Mouse (Mus musculus) MEL (cell line): ENCODE measurements around the gene Zcrb1. TPM values are rescaled to one million over a fixed set of nuclear protein-coding genes. Genes with fewer than 3 reads are reported as not detected.
A peak's percentile ranks its signal among the peaks of the same experiment; 100 is the strongest.

Experiments used
- DNase-seq: peaks from one replicate; pipeline ENCODE4 v3.0.0; 2011; ENCODE audit warnings: low read depth, low spot score
- H3K27ac ChIP-seq: 2 replicates; pipeline ENCODE4 v1.5.1; 2012; ENCODE audit warnings: low read depth, mild to moderate bottlenecking, control low read depth, low read length, moderate library complexity; ENCODE audit not compliant: control insufficient read depth
- H3K27me3 ChIP-seq, 2 experiments: fragments of 150-350 bp in 1 of 2; sonication (generic) in 1 of 2; 2 replicates each; pipeline ENCODE4 v1.6.1; 2012; ENCODE audit warnings: low read length in 2 of 2, mild to moderate bottlenecking in 2 of 2, improper control_type of control experiment in 1 of 2, moderate library complexity in 1 of 2; ENCODE audit not compliant: insufficient read depth in 2 of 2, control insufficient read depth in 1 of 2
- H3K36me3 ChIP-seq, 2 experiments: 2 replicates each; pipeline ENCODE4 v1.6.1; 2012 to 2014; ENCODE audit warnings: low read length in 2 of 2, improper control_type of control experiment in 1 of 2, inconsistent platforms in 1 of 2, mild to moderate bottlenecking in 1 of 2; ENCODE audit not compliant: insufficient read depth in 2 of 2, control insufficient read depth in 1 of 2
- H3K4me1 ChIP-seq, 2 experiments: fragments of 150-350 bp in 1 of 2; sonication (generic) in 1 of 2; 2 replicates each; pipeline ENCODE4 v1.6.1; 2012; ENCODE audit warnings: low read length in 2 of 2, improper control_type of control experiment in 1 of 2, mild to moderate bottlenecking in 1 of 2; ENCODE audit not compliant: insufficient read depth in 2 of 2, control insufficient read depth in 1 of 2
- H3K4me3 ChIP-seq, 2 experiments: fragments of 150-350 bp in 1 of 2; sonication (generic) in 1 of 2; 2 replicates each; pipeline ENCODE4 v1.5.1; 2012; ENCODE audit warnings: low read depth in 2 of 2, low read length in 2 of 2, mild to moderate bottlenecking in 2 of 2, moderate library complexity in 2 of 2, control low read depth in 1 of 2, improper control_type of control experiment in 1 of 2; ENCODE audit not compliant: control insufficient read depth in 1 of 2, insufficient read depth in 1 of 2
- H3K79me2 ChIP-seq: 2 replicates; pipeline ENCODE4 v1.6.1; 2012; ENCODE audit warnings: mild to moderate bottlenecking, low read length, moderate library complexity; ENCODE audit not compliant: control insufficient read depth, poor library complexity, insufficient read depth
- H3K9ac ChIP-seq: 2 replicates; pipeline ENCODE4 v1.6.1; 2012; ENCODE audit warnings: low read depth, mild to moderate bottlenecking, control low read depth, low read length, moderate library complexity; ENCODE audit not compliant: control insufficient read depth, poor library complexity, severe bottlenecking
- H3K9me3 ChIP-seq: fragments of 150-350 bp; sonication (generic); replicated peaks from 2 replicates; pipeline ENCODE4 v1.6.1; 2012; ENCODE audit warnings: mild to moderate bottlenecking, low read length, improper control_type of control experiment, moderate library complexity; ENCODE audit not compliant: insufficient read depth
- CHD2 ChIP-seq: IDR thresholded peaks from 2 replicates; pipeline ENCODE4 v1.6.1; 2011; ENCODE audit warnings: low read length, improper control_type of control experiment
- CTCF ChIP-seq, 3 experiments: IDR thresholded peaks in 2 of 3; conservative IDR thresholded peaks in 1 of 3; 2 replicates each; pipeline ENCODE4 v1.5.1; 2011 to 2012; ENCODE audit warnings: low read length in 3 of 3, low read depth in 2 of 3, mild to moderate bottlenecking in 2 of 3, improper control_type of control experiment in 1 of 3, inconsistent platforms in 1 of 3, mixed read lengths in 1 of 3, moderate library complexity in 1 of 3; ENCODE audit not compliant: control insufficient read depth in 1 of 3, insufficient read depth in 1 of 3, poor library complexity in 1 of 3, severe bottlenecking in 1 of 3
- ELF1 ChIP-seq: IDR thresholded peaks from 2 replicates; pipeline ENCODE4 v1.6.1; 2014; ENCODE audit warnings: low read depth, mild to moderate bottlenecking, inconsistent platforms, low read length, improper control_type of control experiment, moderate library complexity
- ETS1 ChIP-seq: IDR thresholded peaks from 2 replicates; pipeline ENCODE4 v1.6.1; 2012; ENCODE audit warnings: low read depth, mild to moderate bottlenecking, inconsistent platforms, low read length, improper control_type of control experiment, moderate library complexity
- GABPA ChIP-seq: IDR thresholded peaks from 2 replicates; pipeline ENCODE4 v1.6.1; 2012; ENCODE audit warnings: low read depth, mild to moderate bottlenecking, inconsistent platforms, low read length, improper control_type of control experiment, moderate library complexity
- GATA1 ChIP-seq: IDR thresholded peaks from 2 replicates; pipeline ENCODE4 v1.6.1; 2011; ENCODE audit warnings: low read depth, low read length, improper control_type of control experiment
- JUND ChIP-seq: IDR thresholded peaks from 2 replicates; pipeline ENCODE4 v1.6.1; 2011; ENCODE audit warnings: low read depth, mild to moderate bottlenecking, improper control_type of control experiment, low read length
- MAFK ChIP-seq: IDR thresholded peaks from 2 replicates; pipeline ENCODE4 v1.6.1; 2011; ENCODE audit warnings: low read depth, mild to moderate bottlenecking, low read length, improper control_type of control experiment, borderline replicate concordance
- MAX ChIP-seq: IDR thresholded peaks from 2 replicates; pipeline ENCODE4 v1.6.1; 2011; ENCODE audit warnings: low read length, improper control_type of control experiment
- MAZ ChIP-seq: IDR thresholded peaks from 2 replicates; pipeline ENCODE4 v1.6.1; 2012; ENCODE audit warnings: low read depth, mild to moderate bottlenecking, inconsistent platforms, low read length, improper control_type of control experiment
- MYB ChIP-seq: IDR thresholded peaks from 2 replicates; pipeline ENCODE4 v1.6.1; 2011; ENCODE audit warnings: mild to moderate bottlenecking, low read depth, low read length, improper control_type of control experiment
- MYC ChIP-seq: IDR thresholded peaks from 2 replicates; pipeline ENCODE4 v1.6.1; 2011; ENCODE audit warnings: low read depth, mild to moderate bottlenecking, low read length, improper control_type of control experiment, moderate library complexity
- NELFE ChIP-seq: IDR thresholded peaks from 2 replicates; pipeline ENCODE4 v1.6.1; 2011; ENCODE audit warnings: low read depth, low read length, improper control_type of control experiment
- NRF1 ChIP-seq: IDR thresholded peaks from 2 replicates; pipeline ENCODE4 v1.6.1; 2014; ENCODE audit warnings: low read depth, mild to moderate bottlenecking, inconsistent platforms, low read length, improper control_type of control experiment, moderate library complexity; ENCODE audit not compliant: poor library complexity, insufficient read depth, severe bottlenecking
- POLR2A ChIP-seq, 2 experiments: IDR thresholded peaks; 2 replicates each; pipeline ENCODE4 v1.6.1; 2011 to 2012; ENCODE audit warnings: low read length in 2 of 2, mild to moderate bottlenecking in 2 of 2, control low read depth in 1 of 2, improper control_type of control experiment in 1 of 2, low read depth in 1 of 2, moderate library complexity in 1 of 2; ENCODE audit not compliant: control insufficient read depth in 1 of 2, insufficient read depth in 1 of 2, poor library complexity in 1 of 2
- POLR2AphosphoS2 ChIP-seq: IDR thresholded peaks from 2 replicates; pipeline ENCODE4 v1.6.1; 2011; ENCODE audit warnings: low read length, improper control_type of control experiment
- POLR2AphosphoS5 ChIP-seq: IDR thresholded peaks from 2 replicates; pipeline ENCODE4 v1.6.1; 2012; ENCODE audit warnings: low read depth, borderline replicate concordance, mild to moderate bottlenecking, inconsistent platforms, low read length, moderate library complexity, mixed read lengths
- RAD21 ChIP-seq: IDR thresholded peaks from 2 replicates; pipeline ENCODE4 v1.6.1; 2011; ENCODE audit warnings: mild to moderate bottlenecking, low read depth, low read length, improper control_type of control experiment
- RCOR1 ChIP-seq: IDR thresholded peaks from 2 replicates; pipeline ENCODE4 v1.6.1; 2012; ENCODE audit warnings: low read depth, mild to moderate bottlenecking, inconsistent platforms, low read length, improper control_type of control experiment
- SIN3A ChIP-seq: IDR thresholded peaks from 2 replicates; pipeline ENCODE4 v1.6.1; 2012; ENCODE audit warnings: low read length, improper control_type of control experiment, inconsistent platforms
- SMC3 ChIP-seq: IDR thresholded peaks from 2 replicates; pipeline ENCODE4 v1.6.1; 2011; ENCODE audit warnings: low read depth, low read length, improper control_type of control experiment
- TAL1 ChIP-seq: IDR thresholded peaks from 2 replicates; pipeline ENCODE4 v1.6.1; 2012; ENCODE audit warnings: mild to moderate bottlenecking, inconsistent platforms, low read length, moderate library complexity, mixed read lengths
- TBP ChIP-seq: IDR thresholded peaks from 2 replicates; pipeline ENCODE4 v1.8.0; 2011; ENCODE audit warnings: low read depth, low read length, improper control_type of control experiment
- TCF12 ChIP-seq: IDR thresholded peaks from 2 replicates; pipeline ENCODE4 v1.6.1; 2014; ENCODE audit warnings: low read depth, mild to moderate bottlenecking, inconsistent platforms, low read length, improper control_type of control experiment, moderate library complexity
- UBTF ChIP-seq: IDR thresholded peaks from 2 replicates; pipeline ENCODE4 v1.6.1; 2012; ENCODE audit warnings: low read depth, mild to moderate bottlenecking, inconsistent platforms, low read length, improper control_type of control experiment, moderate library complexity, borderline replicate concordance; ENCODE audit not compliant: insufficient read depth
- USF1 ChIP-seq: IDR thresholded peaks from 2 replicates; pipeline ENCODE4 v1.6.1; 2014; ENCODE audit warnings: low read depth, mild to moderate bottlenecking, inconsistent platforms, low read length, improper control_type of control experiment, moderate library complexity
- ZMIZ1 ChIP-seq: IDR thresholded peaks from 2 replicates; pipeline ENCODE4 v1.6.1; 2012; ENCODE audit warnings: low read depth, mild to moderate bottlenecking, inconsistent platforms, low read length, improper control_type of control experiment, moderate library complexity
- polyA plus RNA-seq, 2 experiments: library from polyadenylated mRNA; stranded (reverse) in 1 of 2; unstranded in 1 of 2; fragments of >175 nt in 1 of 2; fragments of >200 nt in 1 of 2; gene quantifications; 2 replicates each; pipeline versions ENCODE4 v1.2.1 to v1.2.4; 2012; ENCODE audit warnings: low replicate concordance in 2 of 2, low read depth in 1 of 2; ENCODE audit not compliant: insufficient read length in 2 of 2, insufficient read depth in 1 of 2, missing spikeins in 1 of 2
- total RNA-seq: library from RNA; depleted of rRNA; stranded (reverse); fragments of 300-350 nt; gene quantifications from 2 replicates; pipeline ENCODE4 v1.2.3, GENCODE M21; 2012

The Zcrb1 gene
- total and polyA plus RNA-seq, 3 experiments = 70.0 to 149 TPM; not detected in 1

GRCm38 (mm10) chr15:93433811-93434210 is 35.7 kb upstream of the Zcrb1 start:
- Histone ChIP-seq H3K4me3 (no peak overlapping the region), H3K36me3 (peaks cover 0 to 13% of the 10 kb centered on the region in 2 experiments; a peak in 2 of 4 replicates), H3K27ac (no peak overlapping the region), H3K79me2 (peaks cover 1% of the 10 kb centered on the region; the same call in 1 of the 2 replicates), H3K4me1 (no peaks in the 10 kb centered on the region), H3K9me3 (no peaks in the 10 kb centered on the region), H3K9ac (no peak overlapping the region), H3K27me3 (no peaks in the 10 kb centered on the region)
- no peak for TF ChIP-seq TCF12
- TF ChIP-seq SMC3 = no peak
- no peak for TF ChIP-seq JUND
- TF ChIP-seq MYB = no peak
- TF ChIP-seq GATA1 = no peak
- no peak for TF ChIP-seq MAZ
- no peak for TF ChIP-seq USF1
- no peak for TF ChIP-seq MAFK
- TF ChIP-seq MYC = no peak
- no peak for TF ChIP-seq MAX
- no peak for TF ChIP-seq TAL1
- no peak for TF ChIP-seq GABPA
- TF ChIP-seq ZMIZ1 = no peak
- no peak for TF ChIP-seq POLR2A (IDR thresholded peaks at IDR 0.05; ENCODE audit: control insufficient read depth in 1 of 2, insufficient read depth in 1 of 2, low read depth in 1 of 2, low read length in 2 of 2, poor library complexity in 1 of 2)
- TF ChIP-seq NELFE = no peak
- no peak for TF ChIP-seq ELF1
- TF ChIP-seq RCOR1 = no peak
- TF ChIP-seq RAD21 = no peak
- no peak for TF ChIP-seq TBP
- TF ChIP-seq SIN3A = no peak
- TF ChIP-seq, all 39 proteins: peak for 0
- DNase-seq = no peak

DNA sequence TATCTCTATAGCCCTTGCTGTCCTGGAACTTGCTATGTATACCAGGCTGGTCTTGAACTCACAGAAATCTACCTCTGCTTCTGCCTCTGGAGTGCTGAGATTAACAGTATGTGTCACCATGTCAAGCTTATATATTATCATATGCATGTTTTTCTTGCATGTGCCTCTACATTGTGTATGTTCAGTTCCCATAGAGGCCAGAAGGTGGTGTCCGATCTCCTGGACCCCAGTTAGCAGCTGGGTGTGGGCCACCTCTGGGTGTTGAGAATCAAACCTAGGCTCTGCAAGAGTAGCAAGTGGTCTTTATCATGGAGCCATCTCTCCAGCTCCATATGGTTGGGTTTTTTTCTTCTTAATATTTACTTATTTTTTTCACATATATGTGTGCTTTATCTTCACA is 24.4 kb upstream of the Zcrb1 start:
- peak; percentile 72 for DNase-seq
- H3K27ac ChIP-seq = no peak overlapping the region
- peaks cover 2% of the 10 kb centered on the region; the same call in 1 of the 2 replicates for H3K79me2 ChIP-seq
- no peaks in the 10 kb centered on the region for H3K27me3 ChIP-seq
- no peaks in the 10 kb centered on the region for H3K4me1 ChIP-seq
- peaks cover 0 to 26% of the 10 kb centered on the region in 2 experiments; a peak in 2 of 4 replicates for H3K36me3 ChIP-seq
- TF ChIP-seq CTCF (IDR thresholded peaks at IDR 0.05 in 2 of 3, conservative IDR thresholded peaks at IDR 0.05 in 1 of 3; ENCODE audit: control insufficient read depth in 1 of 3, insufficient read depth in 1 of 3, low read depth in 2 of 3, low read length in 3 of 3, poor library complexity in 1 of 3, severe bottlenecking in 1 of 3) (peak; percentile 54 to 61 (median 60)), JUND (no peak), USF1 (no peak), MAFK (no peak), ETS1 (no peak), NRF1 (no peak), CHD2 (no peak), TBP (no peak), POLR2AphosphoS2 (no peak), POLR2AphosphoS5 (no peak), MAX (0 out of 2 replicates have a peak, but pooled peaks have one; percentile 34), TAL1 (no peak), SMC3 (peak; percentile 27; the same call in 1 of the 2 replicates), NELFE (no peak), ELF1 (no peak), UBTF (no peak), MYC (0 out of 2 replicates have a peak, but pooled peaks have one; percentile 27)
- H3K4me3 ChIP-seq = no peak overlapping the region
- H3K9me3 ChIP-seq = no peaks in the 10 kb centered on the region
- H3K9ac ChIP-seq = no peak overlapping the region
